Mouse (Mus musculus) ZHBTc4 (cell line): Measurements from ENCODE around the gene Traf4.
"Not testable (repeated sequence)": the region's sequence is repeated elsewhere in the genome, so short reads cannot be mapped to it uniquely, and the experiment has no call there.

Experiments
- DNase-seq: peaks from one replicate; pipeline ENCODE4 v3.0.0-alpha.2; 2011; ENCODE audit warnings: low read depth, low spot score

The Traf4 gene

DNA sequence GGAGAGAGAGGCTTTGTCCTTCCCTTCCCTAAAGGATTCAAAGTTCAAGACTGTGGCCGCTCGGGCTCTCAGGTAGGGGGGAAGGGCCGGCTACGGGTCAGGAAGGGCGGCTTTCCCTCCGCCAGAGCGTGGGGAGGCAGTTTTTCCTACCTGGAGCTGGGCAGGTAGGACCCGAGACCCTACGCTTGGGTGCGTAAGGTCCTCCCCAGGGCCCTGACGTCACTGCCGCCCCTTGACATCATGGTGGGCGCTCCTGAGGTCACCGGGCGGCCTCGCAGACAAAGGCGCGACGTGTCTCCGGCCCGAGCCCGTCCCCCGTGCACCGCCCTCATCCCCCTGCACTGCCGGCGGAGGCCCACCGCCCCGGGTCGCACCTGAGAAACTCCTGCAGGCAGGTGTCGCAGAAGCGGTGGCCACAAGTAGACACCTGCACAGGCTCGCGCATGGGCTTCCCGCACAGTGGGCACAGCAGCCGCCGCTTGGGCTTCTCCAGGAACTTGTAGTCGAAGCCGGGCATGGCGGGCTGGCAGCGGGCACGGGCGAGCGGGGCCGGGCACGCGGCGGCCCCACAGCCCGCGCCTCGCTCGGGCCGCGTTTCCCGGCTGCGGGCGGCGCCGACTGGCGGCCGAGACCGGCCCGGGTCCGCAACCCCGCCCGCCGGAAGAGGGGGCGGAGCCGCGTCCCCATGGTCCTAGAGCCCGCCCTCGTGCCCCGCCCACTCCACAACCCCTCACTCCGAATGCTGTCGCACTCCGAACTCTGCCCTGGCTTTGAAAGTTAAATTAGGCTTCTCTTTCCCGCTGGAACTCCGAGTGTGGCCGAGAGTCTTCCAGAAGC lies at the start of gene Traf4:
Traf4 (minus strand) TSS at position 666 of the 837 bp plus-strand sequence.
- peak; percentile 95 for DNase-seq

DNA sequence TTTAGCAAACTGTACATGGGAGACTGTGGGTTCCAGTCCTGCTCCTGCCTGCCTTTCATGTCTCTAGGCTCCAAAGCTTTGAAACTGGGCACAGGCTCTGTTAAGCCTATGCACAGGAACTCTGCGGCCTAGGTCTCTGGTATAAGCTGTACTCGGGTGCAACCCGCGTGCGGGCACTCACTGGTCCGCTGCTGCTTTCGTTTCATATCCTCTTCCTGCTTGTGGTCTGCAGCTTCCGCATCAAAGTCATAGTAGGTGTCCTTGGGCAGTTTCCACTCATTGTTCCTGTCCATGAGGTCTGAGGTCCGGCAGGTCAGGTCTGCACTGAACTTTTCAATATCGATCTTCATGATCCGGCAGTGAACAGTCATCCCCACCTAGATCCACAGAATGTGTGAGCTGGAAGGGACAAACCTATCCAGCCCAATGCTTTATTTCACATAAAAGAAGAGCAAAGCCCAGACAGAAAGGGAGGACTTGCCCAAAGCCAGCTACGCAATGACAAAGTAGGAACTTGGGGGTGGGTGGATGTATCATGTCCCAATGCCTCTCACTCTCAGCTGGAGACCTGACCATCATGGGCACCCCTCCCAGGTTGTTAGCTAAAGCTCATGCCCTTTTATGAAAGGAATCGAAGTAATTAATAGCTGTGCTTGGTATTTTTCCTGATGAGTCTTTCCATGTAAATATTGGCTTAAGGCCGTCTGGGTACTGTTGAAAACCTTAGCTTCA lies 47.9 kb upstream of the Traf4 start:
- DNase-seq = no peak

DNA sequence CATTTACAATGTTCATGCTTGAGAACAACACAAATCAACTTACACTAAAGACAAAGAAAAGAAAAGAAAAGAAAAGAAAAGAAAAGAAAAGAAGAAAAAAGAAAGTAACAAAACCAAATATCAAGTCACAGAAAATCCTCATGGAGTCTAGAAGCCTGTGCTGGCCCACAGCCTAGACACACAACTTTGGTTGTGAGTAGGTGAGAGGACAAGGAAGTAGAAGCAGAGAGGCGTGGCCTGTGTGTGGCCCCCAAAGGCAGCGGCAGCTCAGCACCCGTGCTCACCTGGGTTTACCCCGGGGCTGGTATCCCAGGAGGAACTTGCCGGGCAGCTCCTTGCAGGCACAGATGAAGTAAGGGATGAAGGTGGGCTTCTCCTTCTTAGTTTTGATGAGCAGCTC lies 46.1 kb upstream of the Traf4 start:
- no peak for DNase-seq

DNA sequence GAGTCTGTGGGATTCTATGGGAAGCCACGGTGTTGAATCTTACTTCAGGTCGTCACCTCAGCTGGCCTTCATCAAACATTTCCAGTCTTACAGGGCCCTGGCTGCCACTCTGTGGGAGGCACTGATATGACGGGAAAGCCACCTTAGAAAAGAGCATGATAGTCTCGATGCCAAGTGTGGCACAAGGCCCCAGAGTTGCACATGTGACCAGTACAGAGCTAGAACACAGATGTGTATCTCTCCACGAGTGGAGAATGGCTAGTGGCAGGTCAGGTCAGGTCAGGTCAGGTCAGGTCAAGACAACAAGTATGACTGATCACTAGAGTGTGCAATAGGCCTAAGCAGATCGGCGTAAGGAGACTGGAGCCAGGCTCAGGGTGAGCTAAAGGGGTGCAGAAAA lies 45.2 kb upstream of the Traf4 start:
- DNase-seq = no peak

DNA sequence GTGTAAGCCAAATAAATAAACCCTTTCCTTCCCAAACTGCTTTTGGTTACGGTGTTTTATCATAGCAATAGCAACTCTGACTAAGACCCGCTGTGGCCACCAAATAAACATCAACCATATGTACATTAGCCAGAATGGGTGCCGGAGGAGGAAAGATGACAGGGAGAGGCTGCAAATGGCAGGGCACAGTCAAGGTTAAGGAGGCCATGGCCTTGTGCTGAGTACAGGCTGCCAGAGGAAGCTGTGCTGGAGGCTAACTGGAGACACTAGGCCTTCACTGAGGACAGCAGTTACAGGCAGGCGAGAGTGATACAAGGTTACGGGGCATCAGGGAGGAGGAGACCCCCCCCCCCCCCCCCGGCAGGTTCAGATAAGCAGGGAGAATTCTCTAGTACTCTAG lies 44.5 kb upstream of the Traf4 start:
- no peak for DNase-seq

DNA sequence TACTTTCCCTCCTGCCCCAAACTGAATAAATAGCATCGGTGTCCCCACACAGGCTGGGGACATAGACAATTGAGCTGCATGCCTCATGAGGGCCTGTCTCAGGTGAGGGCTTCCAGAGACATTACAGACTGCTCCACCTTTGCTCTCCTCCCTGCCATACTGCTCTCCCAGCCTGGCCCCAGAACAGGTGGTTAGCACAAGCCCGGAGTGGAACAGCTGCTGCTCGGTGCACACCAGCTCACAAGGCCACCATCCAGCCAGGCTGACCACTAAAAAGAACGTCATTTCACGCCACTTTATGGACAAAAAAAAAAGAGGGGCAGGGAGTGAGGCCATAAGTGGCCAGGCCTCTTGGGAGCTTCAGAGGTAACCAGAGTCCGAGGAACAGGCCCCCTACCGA lies 41.8 kb upstream of the Traf4 start:
- no peak for DNase-seq

DNA sequence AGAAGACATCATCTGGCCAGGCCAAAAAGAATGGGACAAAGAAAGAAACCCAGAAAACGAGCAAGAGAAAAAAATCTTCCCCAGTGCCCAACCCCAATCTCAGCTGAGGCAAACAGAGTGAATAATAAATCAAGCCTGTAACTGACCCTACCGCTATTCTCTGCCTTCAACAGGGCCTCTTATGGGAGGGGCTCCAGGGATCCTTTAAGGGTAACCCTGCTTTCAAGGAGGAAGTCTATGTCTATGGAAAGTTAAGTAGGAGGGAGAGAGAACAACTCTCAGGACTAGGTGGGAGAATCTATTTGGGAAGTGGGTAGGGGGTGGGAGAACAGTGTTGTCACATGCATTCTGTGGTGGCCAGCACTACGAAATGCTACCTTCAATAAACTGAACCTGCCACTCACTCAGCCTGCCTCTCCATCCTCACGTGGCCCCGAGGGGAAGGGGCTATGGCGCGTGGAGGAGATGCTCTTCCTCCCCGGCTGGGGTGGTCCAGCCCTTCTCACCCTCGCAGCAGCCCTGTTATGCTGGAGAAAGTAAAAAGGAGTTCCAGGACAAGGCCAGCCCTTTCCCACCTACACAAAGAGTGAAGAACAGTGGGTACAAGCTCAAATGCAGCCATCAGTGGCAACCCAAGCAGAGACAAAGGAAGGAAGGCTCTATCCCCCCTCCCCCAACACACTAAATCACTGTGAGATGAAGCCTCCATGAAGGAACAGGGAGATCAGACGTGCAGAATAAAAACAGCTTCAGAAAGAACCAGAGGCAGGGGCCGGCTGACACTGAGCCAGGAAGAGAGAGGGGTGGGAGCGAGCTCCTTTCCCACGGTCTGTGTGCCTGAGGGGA lies 40.2 kb upstream of the Traf4 start:
- DNase-seq = no peak

DNA sequence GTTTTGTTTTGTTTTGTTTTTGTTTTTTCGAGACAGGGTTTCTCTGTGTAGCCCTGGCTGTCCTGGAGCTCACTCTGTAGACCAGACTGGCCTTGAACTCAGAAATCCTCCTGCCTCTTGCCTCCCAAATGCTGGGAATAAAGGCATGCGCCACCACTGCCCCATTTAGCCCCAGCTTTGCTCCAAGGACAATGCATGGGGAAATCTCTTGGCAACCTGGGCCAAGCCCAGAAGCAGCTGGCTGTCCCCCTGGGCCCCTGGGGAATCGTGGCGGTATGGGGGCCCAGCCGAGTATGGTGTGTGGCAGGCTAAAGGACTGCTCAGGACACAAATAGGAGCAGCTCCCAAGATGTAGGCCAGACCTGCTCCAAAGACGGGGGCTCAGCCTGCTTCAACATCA lies 38.9 kb upstream of the Traf4 start:
- DNase-seq = no peak

DNA sequence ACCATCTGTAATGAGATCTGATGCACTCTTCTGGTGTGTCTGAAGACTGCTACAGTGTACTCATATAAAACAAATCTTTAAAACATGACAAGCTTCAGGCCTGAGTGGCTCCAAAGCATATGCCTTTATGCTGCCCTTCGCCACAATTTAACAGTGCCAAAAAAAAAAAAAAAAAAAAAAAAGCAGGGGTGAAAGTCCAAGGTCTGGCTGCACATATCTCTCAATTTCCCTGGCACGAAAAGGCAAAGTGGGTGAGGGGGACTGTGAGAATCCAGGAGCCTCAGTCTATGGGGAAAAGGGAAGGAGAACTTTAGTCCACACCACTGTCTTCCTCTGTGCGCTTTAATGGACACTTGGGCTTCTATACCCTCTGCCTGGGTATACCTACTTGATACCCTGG lies 37.0 kb upstream of the Traf4 start:
- no peak for DNase-seq

DNA sequence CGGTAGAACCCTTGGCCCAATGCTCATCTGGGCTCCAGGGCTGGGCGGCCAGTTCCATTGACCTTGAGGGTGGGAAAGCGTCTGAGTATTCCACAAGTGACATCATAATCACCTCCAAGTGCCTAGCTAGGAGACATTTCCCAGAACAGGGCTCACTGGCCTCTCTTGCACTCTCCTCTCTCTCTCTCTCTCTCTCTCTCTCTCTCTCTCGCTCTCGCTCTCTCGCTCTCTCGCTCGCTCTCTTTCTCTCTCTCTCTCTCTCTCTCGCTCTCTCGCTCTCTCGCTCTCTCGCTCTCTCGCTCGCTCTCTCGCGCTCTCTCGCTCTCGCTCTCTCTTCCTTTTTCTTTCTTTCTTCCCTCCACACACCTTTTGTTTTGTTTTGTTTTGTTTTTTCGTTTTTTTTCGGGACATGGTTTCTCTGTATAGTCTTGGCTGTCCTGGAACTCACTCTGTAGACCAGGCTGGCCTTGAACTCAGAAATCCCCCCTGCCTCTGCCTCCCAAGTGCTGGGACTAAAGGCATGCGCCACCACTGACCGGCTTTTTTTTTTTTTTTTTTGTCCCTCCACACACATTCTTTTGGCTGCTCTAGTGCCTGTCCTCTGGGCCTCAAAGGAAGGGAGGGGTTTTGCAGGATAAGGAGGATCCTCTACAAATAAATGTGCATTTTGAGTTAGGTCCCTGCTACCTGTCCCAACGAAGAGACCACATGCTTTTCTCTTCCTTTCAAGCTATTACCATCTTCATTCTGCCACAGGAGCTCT lies 29.9 kb upstream of the Traf4 start:
- DNase-seq = peak; percentile 35

DNA sequence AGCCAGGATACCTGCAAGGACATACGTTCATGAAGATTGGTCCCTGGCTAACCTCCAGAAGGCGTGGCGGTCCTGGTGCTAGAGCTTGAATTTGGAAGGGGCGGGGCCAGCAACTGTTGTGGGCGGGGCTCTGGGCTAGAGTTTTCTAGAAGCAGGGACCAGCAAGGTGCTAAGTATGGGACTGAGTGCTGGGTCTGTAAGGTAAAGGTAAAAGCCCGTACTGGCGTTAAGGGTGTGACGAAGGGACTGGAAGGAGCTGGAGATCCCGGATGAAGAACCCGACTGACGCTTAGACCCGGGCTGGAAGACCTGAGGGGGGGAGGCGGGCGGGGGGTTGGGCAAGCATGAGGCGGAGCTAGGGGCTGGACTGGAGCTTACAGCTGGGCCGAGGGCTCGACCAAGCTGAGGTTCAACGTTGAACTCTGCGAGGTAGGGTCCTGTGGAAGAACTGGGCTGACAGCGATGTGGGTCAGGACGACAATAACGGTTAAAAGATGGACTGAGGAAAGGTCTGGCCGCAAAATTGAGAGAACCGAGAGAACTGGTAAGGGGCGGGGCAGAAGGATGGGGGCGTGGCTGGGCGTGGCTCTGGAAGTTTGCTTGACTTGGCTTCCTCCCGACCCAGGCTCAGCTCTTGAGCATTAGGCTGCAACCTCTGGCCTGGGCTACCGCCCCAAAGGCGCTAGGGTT lies 29.2 kb upstream of the Traf4 start:
- DNase-seq = peak; percentile 94

DNA sequence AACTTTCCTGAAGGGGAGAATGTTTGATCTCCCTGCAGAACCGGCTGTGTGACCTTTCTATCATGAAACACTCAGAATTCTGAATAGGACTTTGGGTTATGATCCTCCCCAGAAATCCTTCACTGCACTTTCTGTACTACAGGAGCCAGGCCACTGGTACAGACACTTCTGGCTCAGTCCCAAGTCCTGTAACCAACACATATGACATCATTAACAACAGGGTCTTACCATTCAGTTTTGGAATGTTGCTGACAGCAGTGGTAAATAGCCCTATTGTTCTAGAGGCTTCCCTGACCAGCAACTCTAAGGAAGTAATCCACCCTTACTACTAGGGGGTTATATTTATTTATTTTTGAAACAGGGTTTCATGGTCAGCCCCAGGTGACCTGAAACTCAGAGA lies 27.7 kb upstream of the Traf4 start, which contains the start of gene Proca1:
Proca1 (plus strand) TSS at position 280 of the 400 bp plus-strand sequence.
- no peak for DNase-seq

DNA sequence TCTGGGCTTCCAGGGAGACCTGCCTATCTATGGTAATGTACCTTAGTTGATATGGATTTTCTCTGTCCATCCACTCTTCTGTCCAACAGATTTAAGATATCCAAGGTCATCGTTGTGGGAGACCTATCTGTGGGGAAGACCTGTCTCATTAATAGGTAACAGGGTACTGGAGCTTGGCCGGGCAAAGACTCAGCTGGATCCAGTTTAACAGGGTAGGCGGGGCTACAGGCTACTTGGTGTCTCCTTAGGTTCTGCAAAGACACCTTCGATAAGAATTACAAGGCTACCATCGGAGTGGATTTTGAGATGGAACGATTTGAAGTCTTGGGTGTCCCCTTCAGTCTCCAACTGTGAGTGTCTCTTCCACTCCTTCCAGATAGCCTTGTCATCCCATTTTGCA lies 24.7 kb upstream of the Traf4 start:
- DNase-seq = peak; percentile 51

DNA sequence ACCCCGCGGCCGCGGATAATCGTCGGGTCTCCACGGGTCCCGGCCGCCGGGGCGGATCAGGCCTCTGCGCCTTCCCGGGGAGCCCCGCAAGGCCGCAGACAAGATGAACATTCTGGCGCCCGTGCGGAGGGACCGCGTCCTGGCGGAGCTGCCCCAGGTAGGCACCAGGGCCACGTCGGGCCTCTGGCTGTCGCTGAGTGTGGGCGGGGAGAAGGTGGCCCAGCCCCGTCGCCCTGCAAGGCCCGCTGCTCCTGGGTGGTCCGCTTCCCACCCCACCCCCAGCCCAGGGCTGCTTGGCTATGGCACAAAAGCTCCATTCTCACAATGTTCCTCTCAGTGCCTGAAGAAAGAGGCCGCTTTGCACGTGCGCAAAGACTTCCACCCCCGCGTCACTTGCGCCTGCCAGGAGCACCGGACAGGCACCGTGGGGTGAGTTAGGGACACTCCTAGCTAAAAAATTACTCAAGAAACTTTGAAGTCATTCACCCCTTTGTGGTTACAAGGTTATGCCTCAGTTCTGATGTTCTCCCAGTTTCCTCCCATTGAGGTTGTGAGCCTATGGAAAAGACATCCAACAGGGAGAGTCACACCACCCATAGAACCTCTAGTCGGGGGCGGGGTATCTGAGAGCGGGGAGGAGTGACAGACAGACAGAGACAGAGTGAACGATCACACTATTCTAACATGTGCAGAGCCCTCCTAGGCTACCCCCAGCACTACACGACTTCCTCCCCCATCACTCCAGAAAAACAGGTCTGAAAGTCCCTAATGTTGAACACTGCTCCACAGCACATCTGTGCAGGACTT lies 24.0 kb upstream of the Traf4 start:
- peak; percentile 96 for DNase-seq

DNA sequence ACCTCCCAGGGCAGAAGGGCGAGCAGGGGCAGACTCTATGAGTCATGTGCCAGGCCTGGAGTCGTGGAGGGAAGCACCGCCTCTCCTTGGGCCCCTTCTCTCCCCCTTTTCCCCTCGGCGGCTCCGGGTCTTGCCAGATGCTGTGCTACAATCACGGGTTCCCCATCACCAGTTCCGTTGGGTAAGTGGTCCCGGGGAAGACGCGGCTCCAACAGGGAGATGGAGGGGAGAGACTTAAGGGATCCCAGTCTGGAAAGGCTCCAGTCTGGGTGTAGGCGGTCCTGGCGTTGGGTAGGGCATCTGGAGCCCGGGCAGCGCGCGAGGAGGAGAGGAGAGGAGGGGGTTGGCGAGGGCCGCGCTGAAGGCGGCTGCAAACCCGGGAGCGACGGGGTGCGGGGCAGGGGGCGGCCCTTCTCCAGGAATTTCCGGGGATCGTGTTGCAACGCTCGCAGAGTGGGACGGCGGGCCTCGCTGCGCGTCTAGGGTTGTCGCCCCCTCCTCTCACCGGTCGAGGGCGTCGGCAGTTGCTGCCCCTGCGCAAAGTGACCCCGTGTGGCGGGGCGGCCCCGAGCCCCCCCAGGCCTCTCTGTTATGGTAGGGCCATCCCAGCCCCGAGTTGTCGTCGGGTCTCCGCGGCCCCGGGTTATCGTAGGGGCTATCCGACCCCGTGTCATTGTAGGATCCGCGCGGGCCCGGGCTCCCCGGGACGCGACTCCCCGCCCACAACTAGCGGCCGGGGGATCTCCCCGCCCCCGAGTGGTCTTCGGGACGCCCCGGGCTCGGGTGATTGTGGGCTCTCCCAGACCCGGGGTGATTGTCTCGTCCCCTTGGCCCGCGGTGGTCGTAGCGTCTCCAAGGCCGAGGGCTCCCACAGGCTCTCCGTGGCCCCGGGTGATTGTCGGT lies 23.2 kb upstream of the Traf4 start, which contains the start of gene Rab34:
Rab34 (plus strand) TSS at position 100 of the 903 bp plus-strand sequence.
- DNase-seq = peak; percentile 79

DNA sequence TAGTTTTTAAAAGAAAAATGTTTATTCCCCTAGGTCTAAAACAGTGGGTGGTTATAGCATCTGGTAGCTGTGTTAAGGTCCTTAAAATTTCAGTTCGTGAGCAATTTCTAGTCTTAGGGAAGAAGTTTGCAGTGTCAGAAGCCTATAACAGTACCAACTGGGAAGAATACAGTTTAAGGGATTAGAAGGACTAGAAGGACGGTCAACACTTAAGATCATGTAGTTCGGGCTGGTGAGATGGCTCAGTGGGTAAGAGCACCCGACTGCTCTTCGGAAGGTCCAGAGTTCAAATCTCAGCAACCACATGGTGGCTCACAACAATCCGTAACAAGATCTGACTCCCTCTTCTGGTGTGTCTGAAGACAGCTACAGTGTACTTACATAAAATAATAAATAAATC lies 19.3 kb upstream of the Traf4 start:
- not testable (repeated sequence) for DNase-seq

DNA sequence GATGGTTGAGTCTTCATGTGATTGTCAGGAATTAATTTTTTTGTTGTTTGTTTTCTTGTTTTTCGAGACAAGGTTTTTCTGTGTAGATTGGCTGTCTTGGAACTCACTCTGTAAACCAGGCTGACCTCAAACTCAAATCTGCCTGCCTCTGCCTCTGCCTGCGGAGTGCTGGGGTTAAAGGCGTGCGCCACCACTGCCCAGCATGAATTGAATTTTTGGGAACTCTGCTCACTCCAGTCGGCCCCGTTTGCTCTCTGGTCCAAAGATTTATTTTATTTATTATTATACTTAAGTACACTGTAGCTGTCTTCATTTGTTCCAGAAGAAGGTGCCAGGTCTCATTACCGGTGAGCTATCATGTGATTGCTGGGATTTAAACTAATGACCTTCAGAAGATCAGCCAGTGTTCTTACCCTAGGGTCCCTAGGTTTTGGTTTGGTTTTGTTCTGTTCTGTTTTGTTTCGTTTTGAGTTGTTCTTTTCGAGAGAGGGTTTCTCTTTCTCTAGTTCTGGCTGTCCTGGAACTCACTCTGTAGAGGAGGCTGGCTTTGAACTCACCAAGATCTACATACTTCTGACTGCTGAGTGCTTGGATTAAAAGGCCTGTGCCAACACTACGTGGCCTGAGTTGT lies 18.6 kb upstream of the Traf4 start:
- no peak for DNase-seq
